Mouse (Mus musculus) left cerebral cortex, adult 8-10 months (tissue): ENCODE measurements around the gene Csdc2. TPM values are rescaled to one million over a fixed set of nuclear protein-coding genes. Genes with fewer than 3 reads are reported as not detected.

Source experiments
- DNase-seq, 2 experiments: peaks; one replicate each; pipeline ENCODE4 v3.0.0; 2022; ENCODE audit warnings: low spot score in 2 of 2
- total RNA-seq, 4 experiments: library from RNA; stranded (reverse); gene quantifications; 2 replicates each; pipeline ENCODE4 v1.2.4; 2022

Gene Csdc2
- total RNA-seq, 4 experiments from 2014 or later: 73.0 to 81.8 (median 75.8) TPM

DNA sequence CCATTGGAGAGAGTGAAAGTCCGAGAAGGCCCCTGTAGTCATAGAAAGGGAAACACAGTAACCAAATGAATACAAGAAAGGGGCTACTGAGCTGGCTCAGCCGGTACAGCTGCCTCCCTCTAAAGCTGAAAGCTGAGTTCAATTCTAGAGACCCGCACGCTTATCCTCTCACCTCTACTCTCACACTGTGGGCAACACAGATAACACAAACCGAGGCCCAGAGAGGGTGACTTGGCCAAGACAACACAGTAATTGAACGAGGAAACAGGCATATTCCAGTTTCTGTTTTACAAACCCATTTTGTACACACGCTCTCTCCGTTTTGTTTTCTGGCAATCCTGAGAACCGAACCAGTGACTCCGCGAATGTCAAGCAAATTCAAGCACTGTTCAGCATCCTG is 11.6 kb upstream of the Csdc2 start:
- DNase-seq: no peak

DNA sequence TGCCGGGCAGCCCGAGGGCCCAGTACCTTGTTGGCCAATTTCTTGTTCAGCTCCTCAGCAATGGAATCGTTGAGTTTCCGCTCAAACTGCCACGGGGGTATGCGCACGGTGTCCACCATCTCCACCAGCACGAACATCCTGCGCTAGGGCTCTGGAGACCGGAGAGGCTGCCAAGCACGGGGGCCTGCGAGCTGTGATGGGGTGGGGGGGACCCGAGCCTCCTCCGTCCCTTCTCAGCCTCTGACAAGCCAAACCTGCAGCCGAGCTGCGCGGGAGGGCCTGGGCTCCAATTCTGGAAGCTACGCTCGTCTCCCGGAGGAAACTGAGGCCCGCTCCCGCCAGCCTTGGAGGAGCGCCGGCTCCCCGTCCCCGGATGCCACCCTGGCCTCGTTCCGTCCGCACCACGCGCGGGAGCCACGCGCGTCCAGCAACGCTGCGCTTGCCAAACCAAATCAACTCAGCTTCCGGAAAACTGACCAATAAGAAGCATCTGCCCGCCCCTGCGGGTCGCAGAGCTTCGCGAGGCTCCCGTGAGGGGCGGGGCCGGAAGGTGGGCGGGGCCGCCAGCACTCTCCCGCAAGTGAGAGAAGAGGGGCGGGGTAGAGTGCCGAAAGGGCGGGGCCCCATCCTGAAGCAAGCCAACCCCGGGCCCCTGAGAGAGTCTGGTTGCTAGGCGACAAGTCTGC is 10.7 kb upstream of the Csdc2 start, which contains the start of gene Polr3h:
Gene Polr3h, minus strand, starts transcription at position 481 of the 686 bp plus-strand sequence.
- peak; percentile 68 to 96 for DNase-seq

GRCm38 (mm10) chr15:81926446-81926822 is 10.1 kb upstream of the Csdc2 start:
- DNase-seq: no peak

GRCm38 (mm10) chr15:81927741-81928140 is 8.8 kb upstream of the Csdc2 start:
- DNase-seq: no peak

GRCm38 (mm10) chr15:81928277-81928676 is 8.3 kb upstream of the Csdc2 start:
- no peak for DNase-seq

GRCm38 (mm10) chr15:81932951-81933470 is 3.5 kb upstream of the Csdc2 start:
- DNase-seq: peak in 1 of 2 experiments; percentile 85

DNA sequence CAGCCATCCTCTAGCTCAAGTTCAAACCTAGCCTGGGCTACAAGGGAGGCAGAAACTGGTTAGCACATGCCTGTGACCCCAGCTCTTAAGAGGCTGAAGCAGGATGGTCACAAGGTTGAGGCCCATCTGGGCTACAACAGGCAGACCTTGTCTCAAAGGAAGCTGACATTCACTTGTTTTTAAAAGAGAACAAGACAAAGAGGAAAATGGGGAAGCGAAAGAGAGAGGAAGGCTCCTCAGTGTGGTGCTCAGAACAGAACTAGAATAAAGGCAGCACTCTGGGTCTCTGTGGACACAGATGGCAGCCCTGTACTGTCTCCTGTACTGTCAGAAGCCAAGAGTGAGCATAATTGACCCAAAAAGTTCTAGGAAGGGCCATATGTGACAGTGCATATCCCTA is 2.6 kb upstream of the Csdc2 start:
- no peak for DNase-seq

- DNase-seq: no peak
Measured at GRCm38 (mm10) chr15:81935869-81936637, 506 bp upstream of the Csdc2 start.

DNA sequence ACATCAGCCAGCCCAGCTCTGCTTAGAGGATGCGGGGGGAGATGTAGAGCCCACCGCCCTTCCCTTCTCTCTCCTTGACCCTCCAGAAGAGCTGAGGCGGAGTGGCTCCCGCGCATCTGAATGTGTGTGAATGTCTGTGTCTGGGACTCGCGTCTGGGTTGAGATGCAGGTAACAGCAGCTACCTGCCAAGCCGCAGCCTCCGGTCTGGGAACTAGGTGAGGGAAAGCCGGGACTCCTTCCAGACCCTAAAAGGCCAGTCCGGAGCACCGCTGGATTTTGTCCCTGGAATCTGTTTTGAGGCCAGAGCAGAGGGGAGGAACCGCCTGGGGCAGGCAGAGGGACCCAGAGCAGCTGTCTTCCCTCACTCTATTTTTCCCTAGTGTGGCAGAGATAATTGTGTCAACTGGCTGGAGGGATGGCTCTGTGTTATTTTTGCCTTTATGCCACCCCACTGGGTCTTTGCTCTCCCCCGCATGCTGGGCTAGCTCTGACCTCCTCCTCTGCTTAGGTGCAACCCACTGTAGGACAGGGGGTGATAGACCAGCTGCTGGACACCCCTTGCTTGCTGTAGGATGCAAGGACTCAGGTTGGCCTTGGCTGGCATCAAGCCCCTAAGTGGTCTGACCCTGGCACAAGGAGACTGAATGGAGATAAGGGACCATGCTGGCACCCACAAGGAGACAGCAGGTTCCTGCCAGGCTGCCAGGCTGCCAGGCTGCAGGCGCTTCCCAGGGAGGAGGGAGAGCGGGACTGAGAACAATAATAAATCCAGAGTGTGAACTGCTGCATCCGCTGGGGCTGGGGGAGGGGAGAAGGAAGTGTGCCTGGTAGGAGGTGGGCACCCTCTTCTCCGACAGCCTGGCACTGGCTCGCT is 776 bp downstream of the Csdc2 start:
- DNase-seq: peak; percentile 52 to 78

- DNase-seq: no peak
Measured at GRCm38 (mm10) chr15:81938246-81938645, 1.7 kb downstream of the Csdc2 start.

DNA sequence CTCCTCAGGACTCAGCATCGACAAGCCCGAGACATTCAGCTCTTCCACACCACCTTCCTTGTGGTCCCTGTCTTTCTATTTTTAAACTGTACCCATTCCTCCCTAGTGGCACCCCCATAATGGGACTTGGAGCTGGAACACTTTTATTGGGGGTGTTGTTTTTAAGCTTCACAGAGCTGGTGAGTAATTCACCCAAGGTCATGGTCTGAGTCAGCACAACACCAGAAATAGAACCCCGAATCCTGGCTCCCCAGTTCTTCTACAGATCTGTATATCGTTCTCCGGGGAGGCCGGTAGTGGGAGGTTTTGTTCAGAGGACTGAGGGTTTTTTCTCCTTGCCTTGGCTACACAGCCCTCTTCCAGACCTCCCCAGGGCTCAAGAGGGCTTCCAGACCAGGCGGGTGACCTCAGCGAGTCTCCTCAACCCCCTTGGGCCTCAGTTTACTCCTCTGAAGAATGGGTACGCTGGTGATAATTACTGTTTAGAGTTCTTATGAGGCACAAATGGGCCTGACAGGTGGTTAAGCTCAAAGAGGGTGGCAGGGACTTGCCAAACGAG is 2.7 kb downstream of the Csdc2 start:
- DNase-seq: no peak

GRCm38 (mm10) chr15:81939774-81940173 is 3.2 kb downstream of the Csdc2 start:
- no peak for DNase-seq

- DNase-seq: no peak
Measured at GRCm38 (mm10) chr15:81940219-81940618, 3.7 kb downstream of the Csdc2 start.

DNA sequence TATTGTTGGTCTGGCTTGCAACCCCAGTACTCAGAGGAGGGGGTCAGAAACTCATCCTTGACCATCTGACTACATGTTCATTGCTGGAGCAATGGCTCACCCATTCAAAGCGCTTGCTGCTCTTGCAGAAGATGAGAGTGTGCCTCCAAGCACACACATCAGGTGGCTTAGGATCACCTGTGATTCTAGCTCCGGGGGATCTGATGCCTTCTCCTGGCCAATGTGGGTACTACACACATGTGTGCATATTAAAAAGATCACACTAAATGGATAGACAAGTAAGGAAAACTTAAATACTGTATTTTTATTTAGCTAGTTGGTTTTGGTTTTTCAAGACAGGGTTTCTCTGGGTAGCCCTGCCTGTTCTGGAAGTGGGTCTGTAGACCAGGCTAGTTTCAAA is 4.5 kb downstream of the Csdc2 start:
- DNase-seq: no peak

- no peak for DNase-seq
Measured at GRCm38 (mm10) chr15:81943176-81943749, 6.7 kb downstream of the Csdc2 start.

- DNase-seq: no peak
Measured at GRCm38 (mm10) chr15:81949076-81949475, 12.5 kb downstream of the Csdc2 start.

DNA sequence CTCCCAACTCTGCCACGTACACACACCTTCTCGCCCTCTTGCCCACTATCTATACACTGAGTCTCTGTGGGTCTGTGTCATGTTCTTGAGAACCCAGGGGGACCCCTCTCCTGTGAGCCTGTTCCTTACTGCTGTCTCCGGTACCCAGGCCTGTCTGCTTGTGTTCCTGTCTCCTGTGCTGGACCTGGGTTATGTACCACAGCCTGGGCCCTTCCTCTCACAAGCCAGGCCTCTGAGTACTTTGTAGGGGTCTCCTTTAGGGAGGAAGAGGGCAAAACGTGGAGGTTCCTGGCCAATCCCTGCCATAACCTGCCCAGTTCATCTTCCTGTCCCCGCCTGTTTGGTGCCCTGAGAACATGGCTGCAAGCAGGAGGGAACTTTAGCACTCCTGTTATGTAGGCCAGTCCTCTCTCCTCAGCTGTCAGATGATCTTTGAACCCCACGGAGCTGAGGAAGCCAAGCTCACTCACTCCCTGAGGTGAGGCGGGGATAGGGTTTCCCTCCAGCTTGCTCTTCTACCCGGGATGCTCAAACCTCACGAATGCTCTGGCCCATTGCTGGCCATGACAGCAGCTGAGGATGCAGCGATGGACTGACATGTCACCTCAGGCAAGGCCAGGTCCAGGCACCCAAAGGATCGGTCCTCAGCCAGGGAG is 13.0 kb downstream of the Csdc2 start:
- no peak for DNase-seq

- DNase-seq: no peak
Measured at GRCm38 (mm10) chr15:81950716-81951115, 14.2 kb downstream of the Csdc2 start.

DNA sequence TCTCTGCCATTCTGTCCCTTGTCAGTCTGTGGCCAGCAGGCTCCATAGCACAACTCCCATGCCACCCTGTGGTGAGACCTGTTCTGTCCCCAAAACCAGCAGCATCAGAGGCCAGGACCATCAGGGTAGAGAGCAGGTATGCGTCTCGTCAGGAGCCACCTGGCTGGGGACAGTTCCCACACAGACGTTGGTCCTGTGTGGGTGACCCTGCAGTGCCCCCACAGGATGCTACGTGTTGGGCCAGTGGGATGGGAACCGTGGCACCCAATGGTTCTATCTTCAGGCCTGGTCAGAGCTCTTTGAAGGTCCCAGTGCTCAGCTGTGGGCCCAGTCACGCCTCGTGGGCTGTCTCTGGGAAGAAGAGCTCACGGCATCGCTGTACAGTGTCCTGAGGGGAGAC is 14.6 kb downstream of the Csdc2 start:
- DNase-seq: no peak

GRCm38 (mm10) chr15:81952310-81952709 is 15.8 kb downstream of the Csdc2 start:
- no peak for DNase-seq
